Mouse (Mus musculus): ENCODE measurements around the gene Ercc5. TPM values are rescaled to one million over a fixed set of nuclear protein-coding genes. Genes with fewer than 3 reads are reported as not detected.

Gene Ercc5
- total and polyA plus RNA-seq, 2 experiments, result 3.1 to 14.9 TPM

DNA sequence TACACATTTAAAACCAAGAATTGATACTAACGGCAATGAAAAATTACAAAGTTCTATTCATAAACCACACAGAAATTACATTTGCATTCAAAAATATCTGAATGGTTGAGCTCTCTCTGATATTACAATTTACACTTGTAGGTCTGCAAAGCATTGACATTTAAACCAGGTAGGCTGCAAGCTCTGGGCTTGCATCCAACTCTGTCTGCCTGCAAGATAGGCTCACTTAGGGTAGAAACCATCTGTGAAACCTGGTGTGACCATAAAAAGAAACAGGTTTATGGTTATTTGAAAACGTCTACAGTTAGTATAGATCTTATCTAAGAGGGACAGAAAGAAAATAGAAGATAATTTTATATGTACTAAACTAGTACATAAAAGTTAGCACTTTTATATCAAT is 69.6 kb downstream of the Ercc5 start:
- Histone ChIP-seq H3K36me3 (ENCODE audit: control insufficient read depth, insufficient read depth, low read length) (no peaks in the 10 kb centered on the region), H3K9ac (ENCODE audit: low read depth, low read length) (no peak overlapping the region), H3K4me1 (ENCODE audit: control insufficient read depth, insufficient read depth, low read length) (no peaks in the 10 kb centered on the region), H3K27me3 (ENCODE audit: control insufficient read depth, insufficient read depth, low read length) (no peaks in the 10 kb centered on the region), H3K4me3 (ENCODE audit: insufficient read depth, low read depth, low read length) (no peak overlapping the region), H3K79me2 (ENCODE audit: control insufficient read depth, insufficient read depth, low read length) (no peaks in the 10 kb centered on the region), H3K27ac (replicated peaks; ENCODE audit: insufficient read depth, low read depth, low read length) (no peak overlapping the region)
- WGBS, result 63% methylated on average over 2 of the region's 2 CpGs
- TF ChIP-seq POLR2A (IDR thresholded peaks at IDR 0.05; ENCODE audit: extremely low read depth, insufficient read depth, low read length) (no peak), CTCF (IDR thresholded peaks at IDR 0.05; ENCODE audit: low read depth, low read length) (no peak)
- DNase-seq (ENCODE audit: extremely low read depth, low read depth, low spot score), result no peak

DNA sequence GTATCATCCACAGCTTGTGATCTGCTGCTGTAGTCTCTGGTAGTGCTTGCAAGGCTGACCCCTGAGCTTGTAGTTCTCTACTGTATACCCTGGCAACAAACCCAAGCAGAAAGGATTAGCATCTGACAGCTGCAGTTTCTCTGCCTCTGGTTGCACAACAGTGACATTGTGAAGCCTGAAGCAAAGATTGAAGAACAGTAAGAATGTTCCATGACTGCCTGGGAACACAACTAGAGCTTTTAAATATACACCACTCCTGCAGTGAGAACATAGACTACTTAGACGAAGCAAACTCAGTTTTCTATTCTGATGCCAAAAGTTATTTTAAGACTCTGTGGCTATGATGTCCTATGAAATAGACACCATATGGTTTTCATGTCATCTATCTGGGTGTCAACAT is 71.3 kb downstream of the Ercc5 start, which contains the start of gene Mettl21e:
Mettl21e (minus strand) TSS at position 86 of the 400 bp plus-strand sequence.
- no peak for DNase-seq (ENCODE audit: extremely low read depth, low read depth, low spot score)
- 71% methylated on average over 1 of the region's 1 CpGs for WGBS
- H3K27me3 ChIP-seq (ENCODE audit: control insufficient read depth, insufficient read depth, low read length), result no peaks in the 10 kb centered on the region
- no peak within 1 kb of the TSS for H3K4me3 ChIP-seq (ENCODE audit: insufficient read depth, low read depth, low read length)
- H3K9ac ChIP-seq (ENCODE audit: low read depth, low read length), result no peak within 1 kb of the TSS
- no peaks in the 10 kb centered on the region for H3K4me1 ChIP-seq (ENCODE audit: control insufficient read depth, insufficient read depth, low read length)
- TF ChIP-seq CTCF (IDR thresholded peaks at IDR 0.05; ENCODE audit: low read depth, low read length) (no peak), POLR2A (IDR thresholded peaks at IDR 0.05; ENCODE audit: extremely low read depth, insufficient read depth, low read length) (no peak)
- no peak within 1 kb of the TSS for H3K27ac ChIP-seq (replicated peaks; ENCODE audit: insufficient read depth, low read depth, low read length)
- no peaks in the 10 kb centered on the region for H3K79me2 ChIP-seq (ENCODE audit: control insufficient read depth, insufficient read depth, low read length)
- H3K36me3 ChIP-seq (ENCODE audit: control insufficient read depth, insufficient read depth, low read length), result no peaks in the 10 kb centered on the region

DNA sequence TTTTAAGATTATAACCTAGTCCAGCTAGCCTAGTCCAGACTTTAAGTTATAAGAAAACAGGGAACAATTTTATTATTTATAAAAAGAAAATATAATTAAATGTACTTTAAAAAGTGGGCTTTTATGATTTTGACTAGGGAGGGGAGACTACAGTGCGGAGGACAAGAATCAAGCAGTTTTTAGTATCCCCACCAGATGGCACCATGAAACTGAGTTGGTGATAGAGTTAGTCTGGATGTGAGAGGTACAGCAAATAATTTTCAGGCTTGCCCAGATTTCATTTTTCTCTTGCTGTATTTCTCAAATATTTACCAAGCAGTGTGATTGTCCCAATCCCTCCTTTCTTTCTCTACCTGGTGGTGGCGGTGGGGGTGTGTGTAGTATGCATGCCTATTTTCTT is 81.5 kb downstream of the Ercc5 start:
- no peaks in the 10 kb centered on the region; the same call in 1 of the 2 replicates for H3K27me3 ChIP-seq (ENCODE audit: control insufficient read depth, insufficient read depth, low read length)
- DNase-seq (ENCODE audit: extremely low read depth, low read depth, low spot score), result no peak
- no peaks in the 10 kb centered on the region for H3K79me2 ChIP-seq (ENCODE audit: control insufficient read depth, insufficient read depth, low read length)
- TF ChIP-seq CTCF (IDR thresholded peaks at IDR 0.05; ENCODE audit: low read depth, low read length) (no peak), POLR2A (IDR thresholded peaks at IDR 0.05; ENCODE audit: extremely low read depth, insufficient read depth, low read length) (no peak)
- no peak overlapping the region for H3K4me3 ChIP-seq (ENCODE audit: insufficient read depth, low read depth, low read length)
- no peaks in the 10 kb centered on the region for H3K4me1 ChIP-seq (ENCODE audit: control insufficient read depth, insufficient read depth, low read length)
- 52% methylated on average over 2 of the region's 2 CpGs for WGBS
- H3K9ac ChIP-seq (ENCODE audit: low read depth, low read length), result no peak overlapping the region
- H3K36me3 ChIP-seq (ENCODE audit: control insufficient read depth, insufficient read depth, low read length), result no peaks in the 10 kb centered on the region
- no peak overlapping the region for H3K27ac ChIP-seq (replicated peaks; ENCODE audit: insufficient read depth, low read depth, low read length)

Other genes with a start within 250 kb of the Ercc5 start
- gene Tpp2, start 214.1 kb upstream of the Ercc5 start, total RNA-seq (2014; rRNA removed), result 39.6 and 41.0 TPM in 2 replicates
- gene Tpp2, start 214.1 kb upstream of the Ercc5 start, polyA plus RNA-seq (2012; rRNA removed), result 3.5 and 4.1 TPM in 2 replicates
- not detected in 2 replicates for gene Mettl21c, start 127.7 kb upstream of the Ercc5 start, total RNA-seq (2014; rRNA removed)
- gene Mettl21c, start 127.7 kb upstream of the Ercc5 start, polyA plus RNA-seq (2012; rRNA removed), result not detected in 2 replicates
- 0.07 and 0.09 TPM in 2 replicates for gene Gm8251, start 85.8 kb upstream of the Ercc5 start, total RNA-seq (2014; rRNA removed)
- gene Gm8251, start 85.8 kb upstream of the Ercc5 start, polyA plus RNA-seq (2012; rRNA removed), result not detected in 2 replicates
- gene Tex30, start 45.3 kb upstream of the Ercc5 start, total RNA-seq (2014; rRNA removed), result 7.7 TPM in 2 replicates
- 2.0 and 3.5 TPM in 2 replicates for gene Tex30, start 45.3 kb upstream of the Ercc5 start, polyA plus RNA-seq (2012; rRNA removed)
- gene Kdelc1, start 28.9 kb upstream of the Ercc5 start, total RNA-seq (2014; rRNA removed), result 6.9 and 7.4 TPM in 2 replicates
- 5.4 and 7.8 TPM in 2 replicates for gene Kdelc1, start 28.9 kb upstream of the Ercc5 start, polyA plus RNA-seq (2012; rRNA removed)
- 7.5 and 7.8 TPM in 2 replicates for gene Bivm, start 28.8 kb upstream of the Ercc5 start, total RNA-seq (2014; rRNA removed)
- 5.1 and 6.5 TPM in 2 replicates for gene Bivm, start 28.8 kb upstream of the Ercc5 start, polyA plus RNA-seq (2012; rRNA removed)
- not detected in 2 replicates for gene Mettl21e, start 71.2 kb downstream of the Ercc5 start, total RNA-seq (2014; rRNA removed)
- not detected in 2 replicates for gene Mettl21e, start 71.2 kb downstream of the Ercc5 start, polyA plus RNA-seq (2012; rRNA removed)